Mouse (Mus musculus) stomach, postnatal 0 days (tissue): ENCODE results near the gene Arid3a. TPM values are rescaled to one million over a fixed set of nuclear protein-coding genes. Genes with fewer than 3 reads are reported as not detected.

Experiments
- ATAC-seq: fragments of 200-750 bp; cut with Nextera tagmentation; 2 replicates; pipeline ENCODE4 v1.8.0; 2017; ENCODE audit not compliant: low FRiP score, low TSS enrichment
- DNase-seq: peaks from one replicate; pipeline ENCODE4 v3.0.0-alpha.2; 2016; ENCODE audit warnings: low spot score
- H3K27ac ChIP-seq: fragments of 300-500 bp; sonication (generic); replicated peaks from 2 replicates; pipeline ENCODE4 v1.5.1; 2014; ENCODE audit warnings: mild to moderate bottlenecking, control low read depth
- H3K27me3 ChIP-seq: fragments of 300-500 bp; sonication (generic); 2 replicates; pipeline ENCODE4 v1.6.1; 2014; ENCODE audit warnings: low read length; ENCODE audit not compliant: control insufficient read depth, insufficient read depth
- H3K36me3 ChIP-seq: fragments of 300-500 bp; sonication (generic); 2 replicates; pipeline ENCODE4 v1.6.1; 2014; ENCODE audit warnings: low read length, mixed read lengths; ENCODE audit not compliant: control insufficient read depth, insufficient read depth
- H3K4me1 ChIP-seq: fragments of 300-500 bp; sonication (generic); replicated peaks from 2 replicates; pipeline ENCODE4 v1.6.1; 2014; ENCODE audit warnings: antibody characterized with exemption; ENCODE audit not compliant: control insufficient read depth, insufficient read depth
- H3K4me2 ChIP-seq: fragments of 300-500 bp; sonication (generic); replicated peaks from 2 replicates; pipeline ENCODE4 v1.6.1; 2014; ENCODE audit warnings: low read depth, mild to moderate bottlenecking, control low read depth, moderate library complexity
- H3K4me3 ChIP-seq: fragments of 300-500 bp; sonication (generic); 2 replicates; pipeline ENCODE4 v1.5.1; 2014; ENCODE audit warnings: low read depth, low read length, control low read depth
- H3K9ac ChIP-seq: fragments of 300-500 bp; sonication (generic); 2 replicates; pipeline ENCODE4 v1.6.1; 2014; ENCODE audit warnings: mild to moderate bottlenecking, low read length, control low read depth, mixed read lengths
- H3K9me3 ChIP-seq: fragments of 300-500 bp; sonication (generic); 2 replicates; pipeline ENCODE4 v1.6.1; 2016; ENCODE audit warnings: low read length; ENCODE audit not compliant: control insufficient read depth
- CTCF ChIP-seq: IDR thresholded peaks from 2 replicates; pipeline ENCODE4 v1.5.1; 2016; ENCODE audit warnings: antibody characterized with exemption, low read depth, mild to moderate bottlenecking, moderate library complexity
- EP300 ChIP-seq: optimal IDR thresholded peaks from 2 replicates; pipeline ENCODE3; 2016; ENCODE audit warnings: antibody characterized with exemption
- WGBS: fragments of 180-500 bp; shearing (Covaris S2); extraction: QIAGEN DNeasy Blood & Tissue Kit; methylation state at CpG from one replicate; pipeline ENCODE4 v1.1.7; 2014; 5-methylcytosine and 5-hydroxymethylcytosine counted together
- polyA plus RNA-seq: library from polyadenylated mRNA; unstranded; fragments of >200 nt; fragmentation: Nextera tagmentation; extraction: Ambion mirVana; gene quantifications from 2 replicates; pipeline ENCODE4 v1.2.1, GENCODE M21; 2015

Gene Arid3a
- polyA plus RNA-seq, 1 experiment from 2014 or later: 3.5 TPM

DNA sequence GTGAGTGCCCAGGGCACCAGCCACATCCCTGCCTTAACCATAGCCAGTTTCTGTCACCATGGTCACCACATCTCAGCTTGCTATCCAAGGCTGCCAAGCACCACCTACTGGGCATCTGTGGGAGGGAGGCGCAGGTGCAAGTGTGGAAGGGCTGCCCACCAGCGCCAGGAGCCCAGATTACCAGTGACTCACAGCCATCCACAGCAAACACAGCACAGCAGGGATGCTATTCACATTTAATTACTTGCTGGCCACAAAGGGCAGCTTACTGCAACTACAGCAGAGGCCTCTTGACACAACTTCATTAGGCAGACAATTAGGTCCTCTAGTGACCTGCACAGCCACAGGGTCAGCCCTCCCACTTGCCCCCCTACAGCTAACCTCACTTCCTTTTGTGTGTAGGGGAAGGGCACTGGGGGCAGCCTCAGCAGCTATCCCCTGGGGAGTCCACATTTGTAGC, 25.9 kb upstream of the Arid3a start:
- DNase-seq (peak; percentile 61), ATAC-seq (peak; percentile 43; the same call in 1 of the 2 replicates)
- 59% methylated on average over 2 of the region's 2 CpGs for WGBS
- H3K9ac ChIP-seq: no peak overlapping the region
- no peaks in the 10 kb centered on the region for H3K4me1 ChIP-seq
- H3K4me2 ChIP-seq: no peak overlapping the region
- no peaks in the 10 kb centered on the region for H3K27me3 ChIP-seq
- no peak for TF ChIP-seq EP300
- TF ChIP-seq CTCF: peak; percentile 59
- no peak overlapping the region for H3K4me3 ChIP-seq
- H3K27ac ChIP-seq: no peak overlapping the region
- no peaks in the 10 kb centered on the region for H3K9me3 ChIP-seq
- H3K36me3 ChIP-seq: peaks cover 24% of the 10 kb centered on the region

DNA sequence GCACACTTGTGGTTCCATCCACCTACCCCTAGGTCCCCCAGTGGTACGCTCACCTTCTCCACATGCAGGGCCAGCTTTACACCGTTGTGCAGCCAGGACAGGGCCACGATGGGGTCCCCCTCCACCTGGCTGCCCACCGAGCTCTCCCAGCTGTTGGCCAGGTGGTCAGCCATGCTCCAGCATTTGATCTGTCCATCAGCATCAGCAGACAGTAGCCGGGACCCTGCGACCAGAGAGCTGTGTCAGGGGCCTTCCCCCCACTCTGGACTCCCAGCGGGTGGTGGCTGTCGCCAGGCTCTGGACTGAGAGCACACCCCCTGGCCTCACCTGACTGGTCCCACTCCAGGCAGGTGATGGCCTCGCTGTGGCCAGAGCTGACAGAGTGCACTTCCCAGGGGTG, 20.1 kb upstream of the Arid3a start:
- Histone ChIP-seq H3K4me3 (no peak overlapping the region), H3K4me2 (no peak overlapping the region), H3K27ac (no peak overlapping the region), H3K9ac (no peak overlapping the region), H3K9me3 (no peaks in the 10 kb centered on the region), H3K36me3 (peaks cover 26% of the 10 kb centered on the region), H3K4me1 (no peaks in the 10 kb centered on the region), H3K27me3 (no peaks in the 10 kb centered on the region)
- DNase-seq: no peak
- ATAC-seq: no peak
- no peak for TF ChIP-seq CTCF
- no peak for TF ChIP-seq EP300
- 95% methylated on average over 9 of the region's 9 CpGs for WGBS

DNA sequence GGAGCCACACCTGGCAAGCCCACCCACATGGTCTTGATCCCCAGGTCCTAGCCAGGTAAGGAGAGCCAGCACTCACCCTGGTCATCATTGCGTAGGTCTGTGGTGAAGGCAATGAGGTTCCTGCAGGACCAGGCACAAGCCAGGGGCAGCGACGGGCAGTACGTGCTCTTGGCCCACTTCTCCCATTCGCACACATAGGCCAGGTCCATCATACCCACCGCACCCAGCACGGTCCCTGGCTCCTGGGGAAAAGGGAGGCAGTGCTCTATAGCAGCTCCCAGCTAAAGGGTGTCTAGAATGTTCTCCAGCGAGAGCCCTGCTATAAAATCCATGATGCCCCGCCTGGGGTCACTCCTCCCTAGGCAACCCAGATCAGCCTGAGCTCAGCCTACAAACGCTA, 19.4 kb upstream of the Arid3a start:
- no peak overlapping the region for H3K9ac ChIP-seq
- no peak overlapping the region for H3K27ac ChIP-seq
- DNase-seq (no peak), ATAC-seq (no peak)
- no peaks in the 10 kb centered on the region for H3K4me1 ChIP-seq
- H3K27me3 ChIP-seq: no peaks in the 10 kb centered on the region
- 89% methylated on average over 10 of the region's 10 CpGs for WGBS
- H3K4me2 ChIP-seq: no peak overlapping the region
- H3K9me3 ChIP-seq: no peaks in the 10 kb centered on the region
- H3K4me3 ChIP-seq: no peak overlapping the region
- TF ChIP-seq CTCF (no peak), EP300 (no peak)
- H3K36me3 ChIP-seq: peaks cover 29% of the 10 kb centered on the region

DNA sequence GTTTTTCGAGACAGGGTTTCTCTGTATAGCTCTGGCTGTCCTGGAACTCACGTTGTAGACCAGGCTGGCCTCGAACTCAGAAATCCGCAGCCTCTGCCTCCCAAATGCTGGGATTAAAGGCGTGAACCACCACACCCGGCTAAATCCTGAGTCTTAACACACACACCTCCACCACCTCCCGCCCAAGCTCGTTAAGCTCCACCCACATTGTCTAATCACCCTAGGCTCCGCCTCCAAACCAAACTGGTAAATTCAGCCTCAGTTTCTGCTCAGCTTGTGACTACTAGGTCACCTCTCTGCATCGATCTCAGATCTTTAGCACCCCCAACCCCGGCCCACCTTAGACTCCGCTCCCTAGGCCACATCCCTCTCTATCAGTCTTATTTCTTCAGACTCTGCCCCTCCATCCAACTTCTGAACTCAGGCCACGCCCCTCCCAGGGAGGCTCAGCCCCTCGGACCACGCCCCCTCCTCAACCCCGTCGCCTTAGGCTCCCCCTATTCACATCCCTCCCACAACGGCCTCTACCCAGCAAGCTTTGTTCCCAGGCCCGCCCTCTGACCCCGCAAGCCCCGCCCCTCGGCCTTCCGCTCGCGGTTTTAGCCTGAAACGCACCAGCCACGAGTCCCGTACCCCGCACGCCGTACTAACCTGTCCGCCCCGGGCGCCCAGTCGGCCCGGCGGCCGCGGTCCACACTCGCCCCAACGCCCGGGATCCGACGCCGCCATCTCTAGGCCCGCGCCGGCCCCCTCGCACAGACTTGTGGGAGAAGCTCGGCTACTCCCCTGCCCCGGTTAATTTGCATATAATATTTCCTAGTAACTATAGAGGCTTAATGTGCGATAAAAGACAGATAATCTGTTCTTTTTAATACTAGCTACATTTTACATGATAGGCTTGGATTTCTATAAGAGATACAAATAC, 18.4 kb upstream of the Arid3a start, which contains the start of gene Med16:
Gene Med16 (minus strand): TSS at position 757 of the 925 bp plus-strand sequence.
- H3K36me3 ChIP-seq: peaks cover 29% of the 10 kb centered on the region
- no peak for TF ChIP-seq EP300
- no peak for TF ChIP-seq CTCF
- H3K27ac ChIP-seq: peak within 1 kb of the TSS; percentile 97
- H3K4me2 ChIP-seq: peak within 1 kb of the TSS; percentile 45
- H3K27me3 ChIP-seq: no peaks in the 10 kb centered on the region
- no peaks in the 10 kb centered on the region for H3K9me3 ChIP-seq
- H3K9ac ChIP-seq: peak within 1 kb of the TSS; percentile 94
- no peaks in the 10 kb centered on the region for H3K4me1 ChIP-seq
- H3K4me3 ChIP-seq: peak within 1 kb of the TSS; percentile 76
- peak; percentile 97 for DNase-seq
- ATAC-seq: peak; percentile 95
- WGBS: under 1% methylated on average over 52 of the region's 52 CpGs

DNA sequence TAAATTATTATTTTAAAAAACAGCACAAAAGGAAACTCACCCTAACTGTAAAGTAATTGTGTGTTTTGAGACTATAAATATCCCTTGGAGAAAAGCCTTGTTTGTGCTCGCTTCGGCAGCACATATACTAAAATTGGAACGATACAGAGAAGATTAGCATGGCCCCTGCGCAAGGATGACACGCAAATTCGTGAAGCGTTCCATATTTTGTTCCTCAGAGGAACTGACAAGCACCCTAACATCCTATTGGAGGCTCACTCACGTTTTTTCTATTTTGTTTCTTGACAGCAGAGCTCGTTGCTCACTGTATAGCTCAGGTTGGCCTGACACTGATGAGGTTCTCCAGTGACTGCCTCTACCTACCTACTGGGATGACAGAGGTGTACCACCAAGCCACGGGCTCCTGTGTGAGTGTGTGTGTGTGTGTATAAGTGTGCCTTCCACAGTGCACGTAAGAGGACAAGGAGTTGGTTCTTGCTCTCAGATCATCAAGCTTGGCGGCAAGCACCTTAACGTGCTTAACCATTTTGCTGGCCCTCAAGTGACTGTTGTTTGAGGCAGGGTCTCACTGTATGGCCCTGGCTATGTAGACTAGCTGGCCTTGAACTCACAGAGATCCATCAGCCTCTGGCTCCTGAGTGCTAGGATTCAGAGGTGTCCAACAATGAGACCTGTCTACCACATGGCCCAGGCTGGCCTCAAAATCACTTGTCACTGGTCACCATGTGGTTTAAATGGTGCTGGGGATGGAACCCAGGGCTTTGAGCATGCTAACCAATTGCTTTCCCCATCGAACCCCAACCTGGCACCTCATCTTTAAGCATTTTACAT, 17.5 kb upstream of the Arid3a start:
- peak overlapping the region; percentile 78 for H3K27ac ChIP-seq
- H3K4me2 ChIP-seq: peak overlapping the region; percentile 31; the same call in 1 of the 2 replicates
- 23% methylated on average over 14 of the region's 14 CpGs for WGBS
- no peaks in the 10 kb centered on the region for H3K4me1 ChIP-seq
- H3K4me3 ChIP-seq: no peak overlapping the region; the same call in 1 of the 2 replicates
- peak overlapping the region; percentile 36; the same call in 1 of the 2 replicates for H3K9ac ChIP-seq
- TF ChIP-seq CTCF: no peak
- peak; percentile 56 for TF ChIP-seq EP300
- H3K36me3 ChIP-seq: peaks cover 29% of the 10 kb centered on the region
- ATAC-seq (no peak), DNase-seq (no peak)
- no peaks in the 10 kb centered on the region for H3K9me3 ChIP-seq
- H3K27me3 ChIP-seq: no peaks in the 10 kb centered on the region
